Mouse (Mus musculus): ENCODE data around the gene Nfatc2ip.

DNA sequence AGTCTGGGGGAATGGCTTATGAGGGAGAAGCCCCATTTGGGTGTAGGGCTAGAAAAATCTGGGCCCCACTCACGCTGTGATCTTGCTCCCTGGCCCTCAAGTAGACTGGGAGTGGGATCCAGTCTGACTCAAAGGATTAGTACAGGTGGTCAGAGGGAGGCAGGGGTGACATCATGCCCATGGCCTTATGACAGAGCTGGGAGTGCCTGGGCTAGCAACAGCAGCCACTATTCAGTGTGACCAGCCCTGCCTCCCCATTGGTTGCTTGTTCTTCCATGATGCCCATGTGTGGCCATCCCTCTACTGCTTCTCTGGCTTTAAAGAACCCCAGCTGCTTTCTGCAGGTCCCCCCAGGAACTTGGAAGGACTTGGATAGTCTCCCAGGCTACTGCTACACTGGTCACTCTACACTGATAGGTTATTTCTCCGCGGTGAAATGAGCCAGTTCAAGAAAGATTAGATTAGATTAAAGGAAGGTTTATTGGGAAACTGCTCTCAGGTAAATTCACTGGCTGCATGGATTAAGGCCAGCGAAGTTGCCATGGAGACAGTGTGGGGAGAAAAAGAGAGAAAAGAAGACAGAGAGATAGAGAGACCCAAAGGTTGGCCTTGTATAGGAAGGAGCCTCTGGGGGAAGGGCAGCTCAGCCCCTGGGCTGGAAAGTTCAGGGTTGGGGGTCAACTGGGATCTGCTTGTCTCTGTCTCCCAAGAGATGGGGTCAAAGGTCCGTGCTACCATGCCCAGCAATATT is 40.5 kb downstream of the Nfatc2ip start:
- TF ChIP-seq CTCF (IDR thresholded peaks at IDR 0.05; ENCODE audit: extremely low read depth, insufficient read depth, low read length) (no peak), POLR2A (IDR thresholded peaks at IDR 0.05; ENCODE audit: extremely low read depth, insufficient read depth, low read length) (no peak)

All from cortical plate, adult 2 months (tissue).